Mouse (Mus musculus) embryonic fibroblast, embryonic 13.5 days (primary cell): Measurements from ENCODE around the gene Ggt1.

Experiments
- CTCF ChIP-seq: IDR thresholded peaks from 2 replicates; pipeline ENCODE4 v1.5.1; 2011; ENCODE audit warnings: mild to moderate bottlenecking, control low read depth, low read length, moderate library complexity, borderline replicate concordance; ENCODE audit not compliant: insufficient read depth
- POLR2A ChIP-seq: IDR thresholded peaks from 2 replicates; pipeline ENCODE4 v1.6.1; 2011; ENCODE audit warnings: low read depth, mild to moderate bottlenecking, control low read depth, low read length, moderate library complexity

- TF ChIP-seq CTCF: no peak
- no peak for TF ChIP-seq POLR2A
These were observed 39.8 kb upstream of the Ggt1 start for GRCm38 (mm10) chr10:75521643-75522042.
